Mouse (Mus musculus) bone marrow, adult 2 months (tissue): ENCODE results near the gene Maz. TPM values are rescaled to one million over a fixed set of nuclear protein-coding genes. Genes with fewer than 3 reads are reported as not detected.

Experiments used
- H3K27ac ChIP-seq: fragments of 200-500 bp; 2 replicates; pipeline ENCODE4 v1.5.1; 2012; ENCODE audit warnings: low read depth, mild to moderate bottlenecking, control low read depth, inconsistent platforms, low read length; ENCODE audit not compliant: control insufficient read depth, poor library complexity, insufficient read depth
- H3K4me1 ChIP-seq: fragments of 200-500 bp; 2 replicates; pipeline ENCODE4 v1.6.1; 2011; ENCODE audit warnings: low read length; ENCODE audit not compliant: control insufficient read depth, insufficient read depth
- H3K4me3 ChIP-seq: fragments of 200-500 bp; replicated peaks from 2 replicates; pipeline ENCODE3; 2011; ENCODE audit warnings: mild to moderate bottlenecking, low read depth, low read length, control low read depth; ENCODE audit not compliant: control insufficient read depth
- CTCF ChIP-seq: fragments of 200-500 bp; IDR thresholded peaks from 2 replicates; pipeline ENCODE4 v1.5.1; 2011; ENCODE audit warnings: low read length, control low read depth; ENCODE audit not compliant: control insufficient read depth, insufficient read depth
- POLR2A ChIP-seq: fragments of 200-500 bp; IDR thresholded peaks from 2 replicates; pipeline ENCODE4 v1.6.1; 2011; ENCODE audit warnings: low read depth, mild to moderate bottlenecking, control low read depth, low read length, borderline replicate concordance; ENCODE audit not compliant: control insufficient read depth
- WGBS: fragments of 180-500 bp; shearing (Covaris S2); methylation state at CpG from one replicate; pipeline ENCODE4 v1.1.7; 2018; 5-methylcytosine and 5-hydroxymethylcytosine counted together
- polyA plus RNA-seq: library from polyadenylated mRNA; stranded (reverse); fragments of >200 nt; gene quantifications from 2 replicates; pipeline ENCODE4 v1.2.4, GENCODE M21; 2011; ENCODE audit warnings: low replicate concordance; ENCODE audit not compliant: missing spikeins, insufficient read depth, insufficient read length

Gene Maz
- polyA plus RNA-seq, 1 experiment: 314 TPM

- H3K4me1 ChIP-seq: no peaks in the 10 kb centered on the region
- WGBS: under 1% methylated on average over 53 of the region's 53 CpGs
- TF ChIP-seq CTCF (no peak), POLR2A (peak; percentile 77; the same call in 1 of the 2 replicates)
- H3K4me3 ChIP-seq: peak within 1 kb of the TSS; percentile 96
- peak within 1 kb of the TSS; percentile 75 for H3K27ac ChIP-seq
Measured at GRCm38 (mm10) chr7:127041851-127042672, 15.2 kb upstream of the Maz start, which contains the start of gene Kif22. Gene Kif22 (minus strand): TSS chr7:127042471.

- Histone ChIP-seq H3K4me1 (peaks cover 5% of the 10 kb centered on the region), H3K4me3 (no peak overlapping the region), H3K27ac (no peak overlapping the region)
- TF ChIP-seq CTCF (no peak), POLR2A (no peak)
- WGBS: 67% methylated on average over 1 of the region's 1 CpGs
Measured at GRCm38 (mm10) chr7:127031244-127031643, 4.4 kb upstream of the Maz start.

- Histone ChIP-seq H3K27ac (no peak overlapping the region), H3K4me3 (no peak overlapping the region), H3K4me1 (peaks cover 5% of the 10 kb centered on the region)
- TF ChIP-seq CTCF (no peak), POLR2A (no peak)
- 98% methylated on average over 1 of the region's 1 CpGs for WGBS
Measured at GRCm38 (mm10) chr7:127030172-127030571, 3.3 kb upstream of the Maz start.

- 45% methylated on average over 8 of the region's 8 CpGs for WGBS
- Histone ChIP-seq H3K4me3 (peak overlapping the region; percentile 53), H3K27ac (peak overlapping the region; percentile 96), H3K4me1 (peaks cover 13% of the 10 kb centered on the region)
- TF ChIP-seq POLR2A: no peak
- TF ChIP-seq CTCF: no peak
Measured at GRCm38 (mm10) chr7:127027885-127028284, 1.0 kb upstream of the Maz start.

- peaks cover 13% of the 10 kb centered on the region for H3K4me1 ChIP-seq
- TF ChIP-seq CTCF (no peak), POLR2A (peak; percentile 8; the same call in 1 of the 2 replicates)
- peak overlapping the region; percentile 77 for H3K4me3 ChIP-seq
- peak overlapping the region; percentile 98 for H3K27ac ChIP-seq
- WGBS: no CpG with 5 or more reads among the region's 48 CpGs
Measured at GRCm38 (mm10) chr7:127026616-127026983, 237 bp downstream of the Maz start.

GRCm38 (mm10) chr7:127026161-127026600, 656 bp downstream of the Maz start:
- WGBS: under 1% methylated on average over 38 of the region's 48 CpGs
- peaks cover 13% of the 10 kb centered on the region for H3K4me1 ChIP-seq

GRCm38 (mm10) chr7:127025556-127026160, 1.2 kb downstream of the Maz start:
- Histone ChIP-seq H3K27ac (peak overlapping the region; percentile 98), H3K4me1 (peaks cover 14% of the 10 kb centered on the region), H3K4me3 (peak overlapping the region; percentile 63)
- TF ChIP-seq POLR2A: no peak
- TF ChIP-seq CTCF: no peak
- WGBS: 1% methylated on average over 59 of the region's 65 CpGs

More at GRCm38 (mm10) chr7:127026161-127026600, 656 bp downstream of the Maz start:
- Histone ChIP-seq H3K4me3 (peak overlapping the region; percentile 63), H3K27ac (peak overlapping the region; percentile 98)
- TF ChIP-seq POLR2A (no peak), CTCF (no peak)
